Mouse (Mus musculus) inflammation-experienced regulatory T-cells, adult 16 weeks (primary cell): ENCODE data around the gene Sec11a. TPM values are rescaled to one million over a fixed set of nuclear protein-coding genes. Genes with fewer than 3 reads are reported as not detected.

Source experiments
- polyA plus RNA-seq: library from polyadenylated mRNA; unstranded; fragments of 100-300 nt; shearing (Covaris generic); gene quantifications from one replicate; pipeline ENCODE4 v1.2.1, GENCODE M21; 2017

Gene Sec11a
- 360 TPM for polyA plus RNA-seq

GRCm38 (mm10) chr7:80947445-80948350 is at the start of gene Sec11a:
Gene Sec11a, minus strand, starts transcription at chr7:80947780.

GRCm38 (mm10) chr7:80992980-80993833 is 45.6 kb upstream of the Sec11a start, which contains the start of gene Zfp592:
Gene Zfp592, plus strand, starts transcription at chr7:80993681.

GRCm38 (mm10) chr7:80904921-80905515 is 42.6 kb downstream of the Sec11a start, which contains the start of gene Nmb:
Gene Nmb, minus strand, starts transcription at chr7:80905076.

GRCm38 (mm10) chr7:80900944-80901501 is 46.6 kb downstream of the Sec11a start, which contains the start of gene Wdr73:
Gene Wdr73, minus strand, starts transcription at chr7:80901269.

GRCm38 (mm10) chr7:80860729-80861274 is 86.8 kb downstream of the Sec11a start, which contains the start of gene Zscan2:
Gene Zscan2, plus strand, starts transcription at chr7:80860920.

Other genes with a start within 250 kb of the Sec11a start
- 330 TPM for gene Iqgap1, start 121.8 kb downstream of the Sec11a start, polyA plus RNA-seq
- gene Zscan2, start 86.9 kb downstream of the Sec11a start, polyA plus RNA-seq = 3.6 TPM
- gene Wdr73, start 46.5 kb downstream of the Sec11a start, polyA plus RNA-seq = 36.3 TPM
- 62.7 TPM for gene Nmb, start 42.7 kb downstream of the Sec11a start, polyA plus RNA-seq
- gene Zfp592, start 45.9 kb upstream of the Sec11a start, polyA plus RNA-seq = 24.7 TPM
- 0.05 TPM for gene Alpk3, start 109.8 kb upstream of the Sec11a start, polyA plus RNA-seq
- not detected for gene Slc28a1, start 167.0 kb upstream of the Sec11a start, polyA plus RNA-seq